ENCODE assay signal across 21 mouse cellular contexts in the genomic region with DNA sequence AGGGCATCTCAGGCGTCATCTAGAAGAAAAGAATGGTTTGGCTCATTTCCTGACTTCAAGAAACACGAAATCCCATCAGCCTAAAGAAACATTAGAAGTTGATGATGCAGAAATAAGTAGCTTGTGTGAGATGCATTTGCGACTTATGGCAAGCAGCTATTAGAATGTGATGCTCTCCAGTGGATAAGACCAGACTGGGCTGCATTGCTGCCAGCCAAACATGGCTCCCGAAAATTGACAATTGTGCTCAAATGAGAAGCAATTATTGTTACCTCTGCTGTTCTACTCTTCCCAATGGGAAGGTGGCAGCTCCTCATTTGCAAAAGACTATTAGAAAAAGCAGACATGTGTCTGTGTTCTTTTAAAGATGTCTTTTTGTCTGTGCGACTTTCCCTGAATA. TPM values are rescaled to one million over a fixed set of nuclear protein-coding genes. Genes with fewer than 3 reads are reported as not detected.
"Had no signal": no experiment of that assay in that cellular context is flagged by ENCODE, and none has a peak within 500 bp of the region (broad histone marks: within the 10 kb centered on the region; RNA-seq: fewer than 3 reads in every experiment).

No protein-coding gene starts in this region.

- H3K4me1 ChIP-seq: limb, embryonic 10.5 days; limb, embryonic 13.5 days; liver, embryonic 12.5 days; liver, embryonic 15.5 days; midbrain, embryonic 13.5 days; stomach, embryonic 15.5 days had no signal

- H3K4me2 ChIP-seq: limb, embryonic 13.5 days; liver, embryonic 12.5 days; liver, embryonic 15.5 days; midbrain, embryonic 13.5 days; stomach, embryonic 15.5 days had no signal

- ATAC-seq: liver, embryonic 12.5 days; midbrain, embryonic 13.5 days had no signal

- H3K36me3 ChIP-seq: limb, embryonic 10.5 days; limb, embryonic 13.5 days; liver, embryonic 12.5 days; liver, embryonic 15.5 days; midbrain, embryonic 13.5 days; stomach, embryonic 15.5 days had no signal

- H3K4me3 ChIP-seq: limb, embryonic 10.5 days; limb, embryonic 13.5 days; liver, embryonic 12.5 days; liver, embryonic 15.5 days; midbrain, embryonic 13.5 days; stomach, embryonic 15.5 days had no signal

- DNase-seq: kidney, adult 18-20 months; kidney, adult 9 months; kidney, postnatal 14 days; kidney, postnatal 4 days; liver; lung, adult 18-20 months; lung, postnatal 14 days; lung, postnatal 4 days; retina, postnatal 1 day; right cerebral cortex, postnatal 25 days; spleen, adult 18-20 months; thymus, postnatal 25 days had no signal

- H3K9me3 ChIP-seq: limb, embryonic 10.5 days; limb, embryonic 13.5 days; liver, embryonic 12.5 days; liver, embryonic 15.5 days; midbrain, embryonic 13.5 days; stomach, embryonic 15.5 days had no signal

- H3K9ac ChIP-seq: limb, embryonic 13.5 days; liver, embryonic 12.5 days; liver, embryonic 15.5 days; midbrain, embryonic 13.5 days; stomach, embryonic 15.5 days had no signal

- H3K27ac ChIP-seq: limb, embryonic 10.5 days; limb, embryonic 13.5 days; liver, embryonic 12.5 days; liver, embryonic 15.5 days; midbrain, embryonic 13.5 days; stomach, embryonic 15.5 days had no signal

- H3K27me3 ChIP-seq: limb, embryonic 13.5 days; liver, embryonic 12.5 days; liver, embryonic 15.5 days; midbrain, embryonic 13.5 days; stomach, embryonic 15.5 days had no signal

RNA-seq across cellular contexts. Expression of a gene that starts 38.8 kb away (rescaled TPM):
- total RNA-seq: megakaryocyte progenitor cell, adult 5-6 weeks; megakaryocyte-erythroid progenitor cell, adult 5-6 weeks; neutrophil, adult 5-6 weeks had no signal
